Mouse (Mus musculus) forebrain, postnatal 0 days (tissue): Measurements from ENCODE around the gene Sdccag8. TPM values are rescaled to one million over a fixed set of nuclear protein-coding genes. Genes with fewer than 3 reads are reported as not detected.
"Not testable (repeated sequence)": the region's sequence is repeated elsewhere in the genome, so short reads cannot be mapped to it uniquely, and the experiment has no call there.

ENCODE experiments used
- ATAC-seq: fragments of 200-750 bp; cut with Nextera tagmentation; 2 replicates; pipeline ENCODE4 v1.8.0; 2017; ENCODE audit warnings: mild to moderate bottlenecking, moderate library complexity
- DNase-seq: peaks from one replicate; pipeline ENCODE4 v3.0.0-alpha.2; 2015
- H3K27ac ChIP-seq: fragments of 300-500 bp; sonication (generic); 2 replicates; pipeline ENCODE4 v1.5.1; 2014; ENCODE audit warnings: low read depth, mild to moderate bottlenecking, antibody characterized with exemption, low read length, moderate library complexity, mixed read lengths
- H3K27me3 ChIP-seq: fragments of 300-500 bp; sonication (generic); 2 replicates; pipeline ENCODE4 v1.6.1; 2014; ENCODE audit warnings: mild to moderate bottlenecking, low read length, mixed read lengths; ENCODE audit not compliant: insufficient read depth
- H3K36me3 ChIP-seq: fragments of 300-500 bp; sonication (generic); 2 replicates; pipeline ENCODE4 v1.6.1; 2014; ENCODE audit warnings: mild to moderate bottlenecking, moderate library complexity; ENCODE audit not compliant: insufficient read depth
- H3K4me1 ChIP-seq: fragments of 300-500 bp; sonication (generic); 2 replicates; pipeline ENCODE4 v1.6.1; 2014; ENCODE audit warnings: antibody characterized with exemption; ENCODE audit not compliant: insufficient read depth
- H3K4me2 ChIP-seq: fragments of 300-500 bp; sonication (generic); 2 replicates; pipeline ENCODE4 v1.6.1; 2014; ENCODE audit warnings: low read depth, mild to moderate bottlenecking, moderate library complexity
- H3K4me3 ChIP-seq: fragments of 300-500 bp; sonication (generic); 2 replicates; pipeline ENCODE4 v1.5.1; 2014; ENCODE audit warnings: low read depth, low read length, mixed read lengths
- H3K9ac ChIP-seq: fragments of 300-500 bp; sonication (generic); 2 replicates; pipeline ENCODE4 v1.6.1; 2014; ENCODE audit warnings: mild to moderate bottlenecking
- H3K9me3 ChIP-seq: fragments of 300-500 bp; sonication (generic); 2 replicates; pipeline ENCODE4 v1.6.1; 2016; ENCODE audit warnings: low read length
- CTCF ChIP-seq: sonication (generic); IDR thresholded peaks from 2 replicates; pipeline ENCODE4 v1.5.1; 2016; ENCODE audit warnings: antibody characterized with exemption, control low read depth, low read depth
- WGBS: fragments of 180-500 bp; shearing (Covaris S2); extraction: QIAGEN DNeasy Blood & Tissue Kit; methylation state at CpG from one replicate; pipeline ENCODE4 v1.1.7; 2014; 5-methylcytosine and 5-hydroxymethylcytosine counted together
- polyA plus RNA-seq: library from polyadenylated mRNA; unstranded; fragments of >200 nt; fragmentation: Nextera tagmentation; extraction: Ambion mirVana; gene quantifications from 2 replicates; pipeline ENCODE4 v1.2.1, GENCODE M21; 2015
- total RNA-seq: library from RNA; depleted of rRNA; stranded (reverse); fragments of >200 nt; gene quantifications from 2 replicates; pipeline ENCODE4 v1.2.3, GENCODE M21; 2014

The Sdccag8 gene
- total and polyA plus RNA-seq, 2 experiments from 2014 or later = 14.0 to 32.8 TPM

GRCm38 (mm10) chr1:176835501-176836294 lies 21.2 kb downstream of the Sdccag8 start:
- 4% methylated on average over 41 of the region's 41 CpGs for WGBS
- peak; percentile 27; the same call in 1 of the 2 replicates for ATAC-seq
- Histone ChIP-seq H3K36me3 (no peaks in the 10 kb centered on the region), H3K4me1 (0 out of 2 replicates have a peak, but pooled peaks cover 3% of the 10 kb centered on the region), H3K27me3 (no peaks in the 10 kb centered on the region), H3K9me3 (no peaks in the 10 kb centered on the region), H3K4me3 (peak overlapping the region; percentile 23; the same call in 1 of the 2 replicates), H3K27ac (no peak overlapping the region), H3K4me2 (peak overlapping the region; percentile 51), H3K9ac (peak overlapping the region; percentile 28; the same call in 1 of the 2 replicates)
- TF ChIP-seq CTCF = no peak
- no peak for DNase-seq

- 67% methylated on average over 7 of the region's 7 CpGs for WGBS
- not testable (repeated sequence) for H3K36me3 ChIP-seq, H3K9ac ChIP-seq, H3K9me3 ChIP-seq, H3K4me1 ChIP-seq, H3K4me2 ChIP-seq, H3K4me3 ChIP-seq, DNase-seq, H3K27ac ChIP-seq, H3K27me3 ChIP-seq, ATAC-seq
These were observed 22.1 kb downstream of the Sdccag8 start for GRCm38 (mm10) chr1:176836562-176836961.

DNA sequence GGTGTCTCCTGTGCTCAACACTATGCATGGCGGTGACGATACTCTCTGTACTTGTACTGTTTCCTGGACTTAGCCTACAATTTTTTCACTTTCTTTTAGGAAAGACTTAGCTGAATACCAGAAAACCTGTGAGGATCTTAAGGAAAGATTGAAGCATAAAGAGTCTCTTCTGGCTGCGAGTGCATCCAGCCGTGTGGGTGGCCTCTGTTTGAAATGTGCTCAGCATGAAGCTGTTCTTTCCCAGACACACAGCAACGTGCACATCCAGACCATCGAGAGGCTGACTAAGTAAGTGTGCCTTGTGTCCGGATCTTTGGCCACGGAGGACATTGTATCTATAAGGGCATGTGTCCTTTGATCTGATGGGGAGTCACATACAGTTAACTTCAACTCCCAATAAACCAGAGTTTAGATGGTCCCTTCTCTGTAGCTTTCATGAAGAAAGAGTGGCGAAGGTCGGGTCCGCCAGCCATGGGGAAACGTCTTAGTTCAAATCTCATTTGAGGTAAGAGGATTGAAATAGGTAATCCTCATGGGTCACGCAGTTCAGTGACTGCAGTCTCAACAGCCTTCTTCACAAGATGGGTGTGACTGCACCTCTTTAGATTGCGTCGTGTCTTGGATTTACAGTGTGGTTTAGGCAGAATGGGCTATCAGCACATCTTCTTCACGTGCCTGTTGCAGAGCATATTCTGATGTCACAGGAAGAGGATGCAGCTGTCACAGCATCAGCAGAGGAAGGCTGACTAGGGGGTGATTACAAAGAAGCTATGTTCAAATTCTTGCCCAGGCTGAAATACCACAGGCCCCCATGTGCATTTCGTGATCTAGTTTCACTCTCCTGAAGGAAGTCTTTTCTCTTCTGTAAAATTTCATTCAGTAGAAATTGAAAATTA lies 30.9 kb downstream of the Sdccag8 start:
- no peaks in the 10 kb centered on the region for H3K4me1 ChIP-seq
- H3K9me3 ChIP-seq = no peaks in the 10 kb centered on the region
- H3K4me3 ChIP-seq = no peak overlapping the region
- no peak overlapping the region for H3K9ac ChIP-seq
- TF ChIP-seq CTCF = no peak
- H3K27ac ChIP-seq = no peak overlapping the region
- no peak overlapping the region for H3K4me2 ChIP-seq
- H3K27me3 ChIP-seq = no peaks in the 10 kb centered on the region
- ATAC-seq (no peak), DNase-seq (no peak)
- H3K36me3 ChIP-seq = peaks cover 25% of the 10 kb centered on the region
- WGBS = 71% methylated on average over 17 of the region's 17 CpGs

DNA sequence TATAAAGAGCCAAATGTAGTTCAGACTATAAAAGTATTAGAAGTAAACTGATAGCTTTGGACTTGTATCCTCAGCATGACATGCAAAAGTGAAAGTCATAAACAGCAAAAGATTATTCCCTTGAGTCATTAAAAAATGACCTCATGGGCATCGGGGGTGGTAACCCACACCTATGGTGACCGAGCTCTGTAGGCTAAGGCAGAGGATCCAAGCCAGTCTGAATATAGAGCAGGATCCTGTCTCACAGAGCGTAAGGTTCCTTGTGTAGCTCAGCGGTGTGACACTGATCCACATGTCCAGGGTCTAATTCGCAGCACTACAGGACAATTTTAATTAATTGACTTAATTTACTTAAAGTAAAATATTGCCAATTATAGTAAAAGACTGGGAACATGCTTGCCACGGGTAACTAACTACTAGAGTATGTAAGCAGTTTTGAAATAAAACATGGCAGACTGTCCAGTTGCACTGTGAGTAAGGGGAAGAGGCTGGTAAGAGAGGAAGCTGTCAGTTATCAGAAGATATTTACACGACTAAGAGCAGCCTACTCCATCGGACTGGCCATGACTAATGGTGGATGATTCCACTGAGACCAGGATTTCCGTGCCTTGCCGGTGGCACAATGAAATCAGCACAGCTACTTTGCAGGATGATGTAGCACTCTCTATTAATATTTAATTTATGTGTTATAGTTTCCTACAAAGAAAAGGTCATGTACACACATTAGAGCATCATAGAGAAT lies 32.8 kb downstream of the Sdccag8 start:
- ATAC-seq (no peak), DNase-seq (no peak)
- peaks cover 20% of the 10 kb centered on the region for H3K36me3 ChIP-seq
- no peak overlapping the region for H3K4me3 ChIP-seq
- no peak overlapping the region for H3K27ac ChIP-seq
- H3K4me1 ChIP-seq = no peaks in the 10 kb centered on the region
- 88% methylated on average over 10 of the region's 10 CpGs for WGBS
- no peak overlapping the region for H3K4me2 ChIP-seq
- H3K9me3 ChIP-seq = no peaks in the 10 kb centered on the region
- no peaks in the 10 kb centered on the region for H3K27me3 ChIP-seq
- TF ChIP-seq CTCF = no peak
- no peak overlapping the region for H3K9ac ChIP-seq

- H3K27ac ChIP-seq = no peak overlapping the region
- H3K9me3 ChIP-seq = no peaks in the 10 kb centered on the region
- DNase-seq = no peak
- H3K4me3 ChIP-seq = no peak overlapping the region
- H3K4me1 ChIP-seq = no peaks in the 10 kb centered on the region
- no peak for ATAC-seq
- 68% methylated on average over 11 of the region's 11 CpGs for WGBS
- TF ChIP-seq CTCF = no peak
- H3K27me3 ChIP-seq = no peaks in the 10 kb centered on the region
- H3K4me2 ChIP-seq = no peak overlapping the region
- peaks cover 30% of the 10 kb centered on the region for H3K36me3 ChIP-seq
- no peak overlapping the region for H3K9ac ChIP-seq
These were observed 34.3 kb downstream of the Sdccag8 start for GRCm38 (mm10) chr1:176848613-176849290.

GRCm38 (mm10) chr1:176849377-176849776 lies 34.9 kb downstream of the Sdccag8 start:
- Histone ChIP-seq H3K9ac (no peak overlapping the region), H3K27ac (no peak overlapping the region), H3K4me2 (no peak overlapping the region), H3K36me3 (peaks cover 30% of the 10 kb centered on the region), H3K4me3 (no peak overlapping the region), H3K27me3 (no peaks in the 10 kb centered on the region), H3K9me3 (no peaks in the 10 kb centered on the region), H3K4me1 (no peaks in the 10 kb centered on the region)
- DNase-seq (no peak), ATAC-seq (no peak)
- 60% methylated on average over 2 of the region's 2 CpGs for WGBS
- TF ChIP-seq CTCF = no peak
